Comparison of ENCODE assay signal across 12 mouse cellular contexts in genomic region chr19:19535131-19535530, GRCm38 (mm10).
"Had no signal": no experiment of that assay in that cellular context is flagged by ENCODE, and none has a peak within 500 bp of the region (broad histone marks: within the 10 kb centered on the region; RNA-seq: fewer than 3 reads in every experiment).

No protein-coding gene starts in this region.

- H3K4me1 ChIP-seq: limb, embryonic 15.5 days; liver, embryonic 12.5 days; midbrain, embryonic 15.5 days; neural tube, embryonic 13.5 days had no signal

- H3K27ac ChIP-seq: limb, embryonic 15.5 days; liver, embryonic 12.5 days; midbrain, embryonic 15.5 days; neural tube, embryonic 13.5 days had no signal

- DNase-seq: kidney, adult 8-10 months; kidney, postnatal 25 days; lung, embryonic 14.5 days; lung, postnatal 10 days; lung, postnatal 4 days; right cerebral cortex, postnatal 25 days; thymus, postnatal 36 days had no signal

- H3K4me2 ChIP-seq: limb, embryonic 15.5 days; liver, embryonic 12.5 days; lung, embryonic 14.5 days; midbrain, embryonic 11.5 days; midbrain, embryonic 15.5 days; neural tube, embryonic 13.5 days had no signal

- H3K36me3 ChIP-seq: limb, embryonic 15.5 days; liver, embryonic 12.5 days; midbrain, embryonic 15.5 days; neural tube, embryonic 13.5 days had no signal

- H3K27me3 ChIP-seq: limb, embryonic 15.5 days; liver, embryonic 12.5 days; midbrain, embryonic 15.5 days; neural tube, embryonic 13.5 days had no signal

- H3K9me3 ChIP-seq: limb, embryonic 15.5 days; liver, embryonic 12.5 days; midbrain, embryonic 15.5 days; neural tube, embryonic 13.5 days had no signal

- H3K4me3 ChIP-seq: limb, embryonic 15.5 days; liver, embryonic 12.5 days; midbrain, embryonic 15.5 days; neural tube, embryonic 13.5 days had no signal

- ATAC-seq: liver, embryonic 12.5 days; midbrain, embryonic 15.5 days had no signal

- H3K9ac ChIP-seq: limb, embryonic 15.5 days; liver, embryonic 12.5 days; lung, embryonic 14.5 days; midbrain, embryonic 15.5 days; neural tube, embryonic 13.5 days had no signal
